Mouse (Mus musculus) kidney, adult 18-20 months (tissue): ENCODE results near the gene Cnot6l.

Source experiments
- DNase-seq: peaks from one replicate; pipeline ENCODE4 v3.0.0; 2021

Gene Cnot6l

DNA sequence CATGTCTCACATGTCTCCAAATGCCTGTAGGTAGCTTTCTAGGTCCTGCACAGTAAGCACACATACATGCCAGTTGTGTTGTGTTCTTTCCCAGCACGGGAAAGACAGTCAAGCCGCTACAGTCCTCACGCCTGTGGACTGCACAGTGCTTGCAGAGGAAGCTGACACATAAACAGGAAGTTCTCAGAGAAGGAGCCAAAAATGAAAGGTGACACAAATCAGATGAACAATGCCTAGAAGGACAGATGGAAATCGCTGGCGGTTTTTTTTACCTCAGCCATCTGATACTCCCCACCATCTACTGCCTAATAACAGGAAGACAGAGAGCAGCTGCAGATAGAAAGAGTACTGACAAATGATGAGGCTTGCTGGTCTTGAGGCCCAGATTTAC is at the start of gene Cnot6l:
TSS of gene Cnot6l (minus strand) at position 151 of the 391 bp plus-strand sequence.
- peak; percentile 31 for DNase-seq

DNA sequence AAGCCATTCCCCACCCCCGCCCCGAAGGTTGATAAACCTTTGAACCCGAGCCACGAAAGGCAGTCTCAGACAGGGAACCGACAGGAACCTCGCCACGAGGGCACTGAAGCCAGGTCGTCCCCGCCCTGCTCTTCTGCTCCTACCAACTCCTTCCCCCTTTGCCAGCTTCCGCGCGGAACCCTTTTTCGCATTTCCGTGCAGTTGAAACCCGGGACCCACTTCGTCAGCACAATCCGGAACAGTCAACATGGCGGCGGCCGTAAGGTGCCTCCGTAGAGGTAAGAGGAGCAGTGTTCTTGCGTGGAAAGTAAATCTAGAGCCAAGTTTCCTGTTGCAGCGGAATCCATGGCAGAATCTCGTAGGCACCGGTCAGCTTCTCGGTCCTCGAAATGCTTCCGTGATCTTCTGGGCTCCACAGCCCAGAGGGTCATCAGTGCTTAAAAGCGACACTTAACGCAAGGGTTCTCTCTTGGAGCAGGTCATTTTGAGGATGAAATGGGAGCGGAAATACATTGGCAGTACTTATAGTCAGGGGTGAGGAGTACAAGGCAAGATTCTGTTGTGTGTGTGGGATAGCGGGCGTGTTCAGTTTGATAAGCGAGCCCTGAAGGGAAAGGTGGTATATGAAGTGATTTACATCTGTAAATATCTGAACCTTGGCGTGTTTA is 46.1 kb upstream of the Cnot6l start:
- peak; percentile 92 for DNase-seq

DNA sequence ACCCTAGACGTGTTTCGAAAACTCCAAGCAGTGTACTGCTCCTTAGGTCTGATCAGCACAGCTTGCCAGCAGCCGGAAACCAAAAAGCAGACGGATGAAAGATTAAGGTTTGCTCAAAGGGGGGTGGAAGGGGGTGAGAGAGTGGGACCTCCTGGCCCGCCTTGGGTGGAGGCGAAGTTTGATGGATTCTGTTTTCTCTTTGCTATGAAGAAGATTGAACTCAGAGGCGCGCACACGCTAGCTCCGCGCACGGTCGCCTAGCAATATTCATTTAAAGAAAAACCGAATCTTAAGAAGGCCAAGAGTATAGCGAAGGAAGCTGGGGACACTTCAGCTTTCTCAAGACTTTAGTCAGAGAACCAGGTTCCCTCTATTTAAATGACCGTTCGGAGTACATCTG is 45.5 kb upstream of the Cnot6l start, which contains the start of gene Mrpl1:
TSS of gene Mrpl1 (plus strand) at position 35 of the 400 bp plus-strand sequence.
- DNase-seq = no peak

DNA sequence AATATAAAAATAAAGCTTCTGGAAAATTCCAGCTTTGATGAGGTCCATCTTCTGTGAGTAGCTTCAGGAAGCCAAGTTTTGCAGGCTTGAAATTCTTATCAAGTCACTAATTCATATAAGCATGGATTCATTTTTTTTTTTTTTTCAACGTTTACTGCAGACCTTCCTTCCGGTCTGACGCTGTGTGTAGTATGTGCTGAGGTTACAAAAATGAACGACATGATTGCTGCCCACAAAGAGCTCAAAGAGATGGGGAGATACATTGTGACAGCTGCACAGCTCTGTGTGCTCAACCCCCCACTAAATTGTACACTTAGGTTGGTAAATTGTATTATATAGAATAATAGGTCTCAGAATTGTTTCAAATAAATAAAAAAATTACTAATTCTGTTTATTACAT is 44.6 kb upstream of the Cnot6l start:
- DNase-seq = no peak

DNA sequence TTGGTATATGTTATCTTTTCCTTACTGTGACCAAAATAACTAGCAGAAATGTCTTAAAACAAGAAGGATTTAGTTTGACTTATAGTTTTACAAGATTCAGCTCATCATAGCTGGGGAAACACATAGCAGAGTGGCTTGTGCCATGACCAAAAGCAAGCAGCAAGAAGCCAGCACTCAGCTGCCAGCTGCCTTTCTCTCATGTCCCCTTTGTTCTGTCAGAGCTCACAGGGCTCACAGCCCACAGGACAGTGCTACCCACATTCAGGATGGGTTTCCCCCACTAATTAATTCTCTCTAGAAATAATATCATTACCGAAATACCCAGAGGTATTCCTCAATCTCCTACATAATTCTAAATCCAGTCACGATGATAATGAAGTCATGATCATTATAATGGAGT is 43.6 kb upstream of the Cnot6l start:
- DNase-seq = no peak

DNA sequence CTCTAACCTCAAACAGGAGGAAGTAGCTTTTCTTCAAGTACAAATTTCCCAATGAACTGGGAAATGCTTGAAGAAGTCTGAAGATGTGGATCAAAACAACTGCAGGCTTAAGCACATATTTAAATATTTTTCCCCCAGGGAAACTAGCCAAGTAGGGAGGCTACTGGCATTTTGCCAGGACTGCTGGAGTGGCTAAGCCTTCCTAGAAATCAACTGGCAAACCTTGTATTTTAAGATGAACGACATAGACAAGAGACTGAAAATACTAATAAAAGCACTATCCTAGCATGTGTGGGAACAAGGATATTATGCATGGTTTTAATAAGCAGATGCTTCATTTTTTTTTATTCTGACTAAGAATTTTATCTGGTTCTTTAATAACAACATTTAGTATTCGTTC is 42.9 kb upstream of the Cnot6l start:
- DNase-seq = peak; percentile 77

DNA sequence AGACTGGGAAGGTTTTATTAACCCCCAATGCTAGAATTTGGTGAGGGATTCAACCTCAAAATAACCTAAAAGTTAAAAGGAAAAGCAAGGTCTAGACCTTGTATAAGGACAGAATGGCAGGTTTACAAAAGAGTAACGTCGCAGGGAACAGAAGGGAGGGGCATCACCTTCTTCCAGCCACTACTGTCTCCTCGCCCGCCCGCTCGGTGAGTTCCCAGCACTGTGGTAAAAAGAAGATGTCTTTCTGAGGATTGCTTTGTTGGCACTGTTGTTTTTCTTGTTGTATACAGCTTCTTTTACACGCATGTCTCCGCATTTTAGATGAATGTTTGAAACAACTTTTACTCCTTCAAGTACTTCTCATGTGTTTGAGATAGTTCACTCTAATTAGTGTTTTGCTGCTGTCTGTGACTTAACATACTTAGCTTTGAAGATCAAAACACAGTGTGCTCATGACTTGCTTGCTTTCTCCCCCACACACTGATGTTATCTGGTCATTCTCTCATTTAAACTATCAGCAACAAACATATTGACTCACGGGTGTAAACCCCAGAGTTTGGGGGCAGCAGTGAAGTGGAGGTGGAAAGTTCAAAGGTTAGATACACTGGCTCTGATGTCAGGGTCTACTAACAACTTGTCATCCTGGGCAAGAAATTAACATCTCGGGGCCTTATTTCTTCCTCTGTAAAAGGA is 37.6 kb upstream of the Cnot6l start:
- no peak for DNase-seq

DNA sequence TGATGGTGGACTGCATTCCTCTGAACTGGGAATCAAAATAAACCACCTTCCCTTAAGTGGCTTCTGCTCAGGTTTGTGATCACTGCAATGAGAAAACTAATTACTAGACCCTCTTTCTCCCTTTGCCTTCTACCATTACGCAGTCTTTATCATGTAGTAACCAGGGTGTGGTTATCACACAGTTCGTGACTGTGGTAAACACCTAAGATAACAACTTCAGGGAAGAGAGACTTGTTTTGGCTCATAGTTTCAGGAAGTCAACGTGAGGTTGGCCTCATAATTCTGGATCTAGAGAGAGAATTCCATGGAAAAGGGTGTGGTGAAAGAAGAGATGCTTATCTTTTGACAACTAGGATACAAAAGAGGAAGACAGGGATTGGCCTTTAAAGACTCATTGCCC is 36.3 kb upstream of the Cnot6l start:
- DNase-seq = no peak

DNA sequence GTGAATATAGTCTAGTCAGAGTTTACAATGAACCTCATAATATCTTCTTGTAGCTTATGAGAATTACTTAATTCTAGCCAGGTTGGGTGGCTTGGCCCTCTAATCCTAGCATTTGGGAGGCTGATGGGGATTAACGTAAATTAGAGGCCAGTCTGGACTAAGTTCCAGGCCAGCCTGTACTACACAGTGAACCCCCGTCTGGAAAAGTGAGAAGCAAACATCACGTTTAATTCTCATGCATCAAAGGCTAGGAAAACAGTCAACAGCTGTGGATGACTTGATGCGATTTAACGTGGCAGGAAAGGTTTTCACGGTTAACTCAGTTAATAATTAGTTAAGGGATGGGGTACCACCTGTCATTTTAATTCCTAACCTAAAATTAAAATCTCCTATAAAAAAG is 34.3 kb upstream of the Cnot6l start:
- DNase-seq = no peak

DNA sequence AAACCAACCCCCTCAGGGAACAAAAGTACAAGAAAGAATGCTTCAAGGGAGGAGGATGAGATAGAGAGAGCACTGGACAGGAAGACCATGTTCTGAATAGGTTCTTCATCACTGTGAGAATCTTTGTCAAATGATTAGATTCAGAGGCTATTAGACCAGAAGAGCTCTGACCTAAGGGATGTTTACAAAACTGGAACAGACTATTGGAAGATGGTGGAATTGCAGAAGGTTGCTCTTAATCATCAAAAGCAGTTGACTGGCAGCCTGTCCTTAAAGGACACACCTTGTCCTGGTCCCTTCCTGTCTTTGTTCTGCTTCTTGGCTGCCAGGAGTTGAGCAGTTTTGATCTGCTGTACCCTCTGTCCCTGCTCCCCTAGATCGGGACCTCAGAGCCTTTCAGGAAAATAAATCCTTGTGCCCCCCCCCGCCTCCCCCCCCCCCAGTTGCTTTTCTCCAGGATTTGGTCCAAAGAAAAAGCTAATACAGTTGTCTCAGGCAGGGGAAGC is 32.6 kb upstream of the Cnot6l start:
- no peak for DNase-seq

DNA sequence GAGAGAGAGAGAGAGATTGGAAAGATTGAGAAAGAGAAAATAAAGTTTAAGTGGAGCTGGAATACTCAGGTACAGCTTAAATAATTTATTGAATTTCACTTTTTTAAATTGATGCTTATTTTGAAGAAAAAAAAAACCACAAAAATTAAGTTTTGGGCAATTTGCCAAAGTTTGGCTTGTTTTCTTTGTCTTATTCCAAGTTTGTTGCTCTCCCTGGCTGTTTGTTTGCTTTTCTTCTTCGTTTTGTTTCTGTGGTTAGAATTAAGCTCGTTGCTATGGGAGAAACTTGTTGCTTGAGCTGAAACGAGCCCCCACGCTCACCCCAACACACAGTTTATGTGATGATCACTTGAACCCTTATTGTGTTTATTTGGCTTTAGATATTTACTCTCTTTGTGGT is 27.3 kb upstream of the Cnot6l start:
- no peak for DNase-seq

DNA sequence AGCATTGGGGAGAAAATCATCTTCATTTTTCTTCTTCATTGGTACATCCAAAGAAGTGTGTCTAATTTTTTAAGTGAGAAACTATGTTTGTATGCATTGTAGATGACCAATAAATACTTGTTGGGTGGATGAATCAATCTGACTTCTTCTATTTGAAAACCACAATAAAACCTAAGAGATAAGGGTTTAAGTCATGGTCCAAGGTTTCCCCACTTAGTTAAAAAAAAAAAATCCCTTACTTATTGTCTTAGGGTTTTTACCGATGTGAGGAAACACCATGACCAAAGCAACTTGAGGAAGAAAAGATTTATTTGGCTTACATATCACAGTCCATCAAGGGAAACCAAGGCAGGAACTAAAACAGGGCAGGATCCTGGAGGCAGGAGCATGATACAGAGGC is 25.8 kb upstream of the Cnot6l start:
- DNase-seq = no peak

DNA sequence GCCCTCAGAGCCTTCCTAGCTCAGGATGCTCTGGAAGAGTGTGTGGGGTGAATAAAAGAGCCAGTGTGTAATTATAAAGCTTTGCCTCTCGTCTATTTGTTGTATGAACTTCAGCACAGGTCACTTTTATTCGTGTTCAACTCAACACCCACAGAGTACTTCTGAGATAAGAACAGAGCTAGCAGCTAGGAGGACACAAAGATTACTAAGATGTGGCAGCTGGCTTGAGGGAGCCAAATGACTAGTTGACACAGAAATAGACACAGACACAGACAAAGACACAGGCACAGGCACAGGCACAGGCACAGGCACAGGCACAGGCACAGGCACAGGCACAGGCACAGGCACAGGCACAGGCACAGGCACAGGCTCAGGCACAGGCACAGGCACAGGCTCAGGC is 20.0 kb upstream of the Cnot6l start:
- DNase-seq = no peak

DNA sequence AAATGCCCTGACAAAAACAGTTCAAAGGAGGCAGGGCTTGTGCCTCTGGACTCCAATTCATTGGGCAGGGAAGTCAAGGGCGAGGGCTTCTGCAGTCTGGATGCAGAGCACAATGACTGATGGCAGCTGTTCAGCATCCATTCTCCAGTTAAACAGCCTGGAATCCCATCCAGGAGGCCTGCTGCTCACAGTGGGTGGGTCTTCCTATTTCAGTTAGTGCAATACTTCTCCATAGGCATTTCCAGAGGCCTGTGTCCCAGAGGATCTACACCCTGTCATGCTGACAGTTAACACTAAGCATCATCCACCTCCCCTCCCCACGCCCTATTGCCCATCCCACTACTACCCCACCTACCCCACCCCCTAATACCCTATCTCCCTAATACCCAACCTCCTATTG is 19.2 kb upstream of the Cnot6l start:
- DNase-seq = no peak

DNA sequence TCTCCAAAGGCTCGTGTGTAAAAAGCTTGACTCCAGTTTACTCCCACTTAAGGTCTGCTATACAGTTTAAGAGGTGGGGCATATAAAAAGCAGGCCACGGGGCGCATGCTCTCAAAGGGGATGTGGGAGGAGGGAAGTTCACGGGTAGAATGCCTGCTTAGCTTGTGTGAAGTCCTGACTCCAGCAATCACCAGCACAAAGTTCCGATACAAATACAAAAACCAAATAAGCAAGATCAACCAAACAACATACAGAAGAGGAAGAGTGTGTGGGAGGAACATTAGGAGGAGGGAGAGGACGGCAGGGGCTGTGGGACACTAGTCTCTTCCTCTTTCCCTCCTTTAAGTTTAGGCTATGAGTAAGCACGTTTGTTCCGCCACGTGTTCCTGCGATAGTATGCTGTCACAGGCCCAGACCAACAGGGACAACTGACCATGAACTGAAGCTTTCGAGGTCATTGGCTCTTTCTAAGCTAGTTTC is 12.9 kb upstream of the Cnot6l start:
- DNase-seq = no peak

DNA sequence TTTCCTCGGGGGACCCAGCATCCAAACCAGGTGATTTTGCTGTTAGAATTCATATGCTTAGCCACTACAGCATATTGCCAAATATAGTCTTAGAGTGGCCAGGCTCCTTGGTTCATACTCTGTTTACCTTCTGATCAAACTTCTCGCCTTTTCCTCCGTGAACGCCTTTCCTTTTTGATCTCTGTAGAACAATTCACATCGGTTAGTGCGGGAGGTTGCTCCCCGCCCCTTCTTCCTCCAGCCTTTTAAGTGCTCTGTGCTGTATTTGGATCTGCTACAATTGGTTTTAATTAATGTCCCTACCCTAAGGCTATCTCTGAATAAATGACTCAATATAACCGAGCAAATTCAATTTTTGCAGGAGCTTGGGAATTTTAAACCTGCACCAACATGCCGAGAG is 12.2 kb upstream of the Cnot6l start:
- no peak for DNase-seq

DNA sequence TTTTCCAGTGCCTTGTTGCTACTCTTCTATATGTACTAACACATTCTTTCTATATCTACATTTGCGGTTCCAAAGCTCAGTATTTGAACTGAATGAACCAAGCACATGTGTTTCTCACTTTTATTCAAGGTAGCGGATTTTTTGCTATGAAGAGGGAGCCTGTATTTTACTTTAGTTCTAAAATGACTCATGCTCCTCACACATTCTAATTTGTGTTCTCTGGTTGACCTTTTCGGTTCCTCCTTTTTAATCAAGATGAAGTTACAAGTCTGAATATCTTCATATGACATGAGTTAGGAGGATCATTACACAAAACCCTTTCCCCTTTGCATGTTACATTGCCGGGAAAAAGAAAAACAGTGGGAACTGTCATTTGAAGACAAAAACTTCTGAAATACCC is 7.8 kb upstream of the Cnot6l start:
- no peak for DNase-seq

DNA sequence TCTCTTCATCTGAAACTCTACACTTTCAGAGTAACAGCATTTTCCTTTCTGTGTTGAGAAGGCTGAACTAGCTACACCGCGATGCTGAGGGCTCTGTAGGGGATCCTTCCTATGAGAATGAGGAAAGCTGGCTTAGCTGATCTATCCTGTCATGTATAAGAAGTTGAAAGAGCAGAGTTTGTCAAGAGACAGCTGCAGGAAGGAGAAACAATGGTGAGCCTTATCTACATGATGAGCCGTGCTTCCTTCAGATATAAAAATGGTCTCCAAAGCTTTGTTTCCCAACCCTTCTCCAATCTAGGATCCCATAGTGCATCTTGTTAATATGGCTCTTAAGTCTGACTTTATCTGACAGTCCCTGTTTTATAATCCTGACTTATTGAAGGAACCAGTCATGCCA is 6.5 kb upstream of the Cnot6l start:
- no peak for DNase-seq

DNA sequence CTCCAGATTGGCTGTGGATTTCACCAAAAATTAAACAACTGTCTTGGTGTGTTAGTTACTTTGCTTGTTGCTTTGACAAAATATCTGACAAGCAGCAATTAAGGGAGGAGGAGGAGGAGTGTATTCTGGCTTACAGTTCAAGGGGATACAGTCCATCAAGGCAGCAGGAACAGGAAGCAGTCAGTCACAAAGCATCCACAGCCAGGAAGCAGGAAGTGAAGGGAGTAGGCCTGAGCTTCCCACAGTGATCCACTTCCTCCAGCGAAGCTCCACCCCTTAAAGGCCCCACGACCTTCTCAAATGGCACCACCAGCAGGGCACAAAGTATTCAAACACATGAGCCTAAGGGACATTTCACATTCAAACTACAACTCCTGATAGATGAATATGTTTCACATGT is 2.8 kb upstream of the Cnot6l start:
- DNase-seq = no peak

DNA sequence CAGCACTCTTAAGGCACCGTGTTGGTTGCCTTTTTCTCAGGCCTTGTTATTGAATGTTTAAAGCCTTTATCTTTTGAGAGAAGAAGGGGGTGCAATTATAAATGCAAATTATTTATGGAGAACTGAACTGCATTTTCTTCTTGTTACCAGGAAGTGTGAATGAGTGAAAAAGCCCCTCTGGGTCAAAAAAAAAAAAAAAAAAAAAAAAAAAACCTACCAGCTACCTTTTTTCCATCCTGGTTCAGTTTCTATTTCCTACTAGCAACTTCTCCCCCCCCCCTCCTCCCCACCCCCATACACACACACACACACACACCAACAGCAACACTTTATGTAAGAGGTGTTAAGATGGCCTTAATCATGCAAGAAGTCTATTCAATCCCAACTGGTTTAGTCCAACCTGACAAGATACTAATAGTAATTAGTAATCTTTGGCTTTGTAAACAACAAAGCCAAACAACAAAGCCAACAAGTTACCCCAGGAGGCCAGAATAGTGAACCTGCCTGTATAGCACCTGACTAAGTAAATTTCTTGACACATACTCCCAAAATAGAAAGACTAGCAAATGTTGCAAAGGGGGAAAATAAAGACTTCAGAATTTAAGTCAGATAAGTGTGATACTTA is 463 bp downstream of the Cnot6l start:
- no peak for DNase-seq

DNA sequence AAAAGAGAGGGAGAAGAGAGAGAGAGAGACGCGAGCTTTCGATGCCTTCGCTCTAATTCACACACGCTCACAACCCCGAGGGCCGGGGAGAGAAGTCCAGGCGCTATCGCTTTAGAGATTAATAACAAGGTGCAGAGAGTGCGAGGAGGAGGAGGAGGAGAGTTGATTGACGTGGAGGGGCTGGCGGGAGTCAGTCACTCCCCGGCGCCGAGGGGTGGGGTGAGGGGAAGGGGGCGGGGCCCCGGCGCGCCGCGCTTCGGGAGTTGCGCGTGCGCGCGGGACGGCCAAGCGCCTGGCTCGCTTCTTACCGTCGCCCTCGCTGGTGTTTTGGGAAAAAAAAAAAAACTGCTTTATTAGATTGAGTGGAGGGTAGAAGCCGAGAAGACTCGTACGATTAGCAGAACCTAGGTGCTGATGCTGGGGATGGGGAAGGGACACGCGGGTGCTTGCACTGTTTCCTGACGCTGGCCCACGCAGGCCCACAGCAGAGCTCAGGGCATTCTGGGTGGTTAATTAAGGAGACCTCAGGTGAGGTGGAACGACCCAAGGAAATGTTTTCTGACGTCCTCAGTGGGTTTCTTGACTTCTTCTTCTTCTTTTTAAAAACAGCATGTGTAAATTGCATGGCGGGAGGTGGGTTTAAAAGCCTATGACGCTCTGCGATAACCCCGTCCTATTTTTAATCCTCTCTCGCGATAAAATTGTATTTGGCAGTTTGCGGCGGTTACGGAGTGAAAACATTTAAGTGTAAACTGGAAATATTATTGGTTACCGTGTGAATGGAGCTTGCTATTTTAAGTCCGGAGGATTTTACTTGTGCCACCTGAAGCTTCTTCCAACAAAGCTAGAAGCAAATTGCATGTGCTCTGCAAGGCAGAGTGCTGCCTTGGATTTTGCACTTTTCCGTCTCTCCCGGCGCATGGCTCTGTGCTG is 1.3 kb downstream of the Cnot6l start:
- DNase-seq = peak; percentile 83

DNA sequence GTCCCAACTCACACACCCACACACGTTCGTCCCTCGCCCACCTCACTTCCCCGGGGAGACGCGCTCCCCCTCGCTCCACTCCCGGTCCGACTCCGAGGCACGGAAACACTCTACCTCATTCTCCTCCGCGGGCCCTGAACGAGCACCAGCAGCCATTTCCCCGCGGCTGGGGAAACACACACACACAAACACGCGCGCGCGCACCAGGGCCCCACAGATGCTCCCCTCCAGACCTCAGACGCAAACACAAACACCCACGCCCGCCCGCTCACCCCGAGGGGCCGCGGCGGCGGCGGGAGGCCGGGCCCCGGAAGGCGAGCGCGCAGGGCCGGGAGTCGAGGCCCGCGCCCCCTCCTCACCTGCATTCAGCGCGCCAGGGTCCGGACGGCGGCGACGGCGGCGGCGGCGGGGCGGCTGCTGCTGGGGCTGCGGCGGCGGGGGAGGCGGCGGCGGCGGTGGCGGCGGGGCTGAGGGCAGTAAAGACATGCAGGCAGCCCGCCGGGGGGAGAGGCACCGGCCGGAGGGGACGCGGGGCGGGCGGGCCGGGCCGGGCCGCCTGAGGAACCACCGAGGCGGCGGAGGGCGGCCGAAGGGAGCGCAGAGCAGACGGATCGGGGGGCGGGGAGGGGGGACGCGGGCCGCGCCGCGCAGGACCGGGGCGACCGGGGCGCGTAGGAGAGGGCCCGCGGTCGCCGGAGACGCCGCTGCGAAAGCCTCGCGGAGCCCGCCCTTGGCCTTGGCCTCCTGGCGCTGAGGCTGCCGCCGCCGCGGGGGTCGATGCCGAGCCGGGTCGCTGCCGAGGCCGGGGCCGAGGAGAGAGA is 2.2 kb downstream of the Cnot6l start:
- DNase-seq = peak; percentile 68
